Mouse (Mus musculus) lung, postnatal 0 days (tissue): ENCODE data around the gene Ptpn14. TPM values are rescaled to one million over a fixed set of nuclear protein-coding genes. Genes with fewer than 3 reads are reported as not detected.
A peak's percentile ranks its signal among the peaks of the same experiment; 100 is the strongest.

Source experiments
- ATAC-seq: fragments of 200-750 bp; cut with Nextera tagmentation; 2 replicates; pipeline ENCODE4 v1.8.0; 2017; ENCODE audit warnings: moderate library complexity
- DNase-seq: peaks from one replicate; pipeline ENCODE4 v3.0.0-alpha.2; 2016; ENCODE audit warnings: low spot score
- H3K27ac ChIP-seq: fragments of 300-500 bp; sonication (generic); 2 replicates; pipeline ENCODE4 v1.5.1; 2014; ENCODE audit warnings: antibody characterized with exemption, mild to moderate bottlenecking, low read length, mixed read lengths
- H3K27me3 ChIP-seq: fragments of 300-500 bp; sonication (generic); replicated peaks from 2 replicates; pipeline ENCODE4 v1.6.1; 2014; ENCODE audit warnings: low read length, mixed read lengths; ENCODE audit not compliant: insufficient read depth
- H3K36me3 ChIP-seq: fragments of 300-500 bp; sonication (generic); 2 replicates; pipeline ENCODE4 v1.6.1; 2014; ENCODE audit warnings: low read length, mixed read lengths; ENCODE audit not compliant: insufficient read depth
- H3K4me1 ChIP-seq: fragments of 300-500 bp; sonication (generic); 2 replicates; pipeline ENCODE4 v1.6.1; 2014; ENCODE audit warnings: antibody characterized with exemption, low read depth, low read length, mixed read lengths; ENCODE audit not compliant: insufficient read depth
- H3K4me2 ChIP-seq: fragments of 300-500 bp; sonication (generic); replicated peaks from 2 replicates; pipeline ENCODE4 v1.6.1; 2014; ENCODE audit warnings: low read depth, mild to moderate bottlenecking, low read length, moderate library complexity, mixed read lengths
- H3K4me3 ChIP-seq: fragments of 300-500 bp; sonication (generic); 2 replicates; pipeline ENCODE4 v1.5.1; 2014; ENCODE audit warnings: low read depth, low read length
- H3K9ac ChIP-seq: fragments of 300-500 bp; sonication (generic); replicated peaks from 2 replicates; pipeline ENCODE4 v1.6.1; 2014; ENCODE audit warnings: low read depth, mild to moderate bottlenecking
- H3K9me3 ChIP-seq: fragments of 300-500 bp; sonication (generic); 2 replicates; pipeline ENCODE4 v1.6.1; 2016; ENCODE audit warnings: low read length, mixed read lengths
- CTCF ChIP-seq: IDR thresholded peaks from 2 replicates; pipeline ENCODE4 v1.5.1; 2016; ENCODE audit warnings: antibody characterized with exemption, mild to moderate bottlenecking
- EP300 ChIP-seq: IDR thresholded peaks from 2 replicates; pipeline ENCODE4 v1.6.1; 2016; ENCODE audit warnings: antibody characterized with exemption, mild to moderate bottlenecking, control low read depth
- WGBS: fragments of 180-500 bp; shearing (Covaris S2); extraction: QIAGEN DNeasy Blood & Tissue Kit; methylation state at CpG from one replicate; pipeline ENCODE4 v1.1.7; 2014; 5-methylcytosine and 5-hydroxymethylcytosine counted together
- polyA plus RNA-seq: library from polyadenylated mRNA; unstranded; fragments of >200 nt; fragmentation: Nextera tagmentation; extraction: Ambion mirVana; gene quantifications from 2 replicates; pipeline ENCODE4 v1.2.1, GENCODE M21; 2015

Ptpn14 gene
- polyA plus RNA-seq, 1 experiment from 2014 or later: 4.9 TPM

- H3K27ac ChIP-seq: peak overlapping the region; percentile 86
- no peak overlapping the region for H3K9ac ChIP-seq
- H3K4me3 ChIP-seq: no peak overlapping the region
- no peak overlapping the region for H3K4me2 ChIP-seq
- ATAC-seq (no peak), DNase-seq (no peak)
- no peaks in the 10 kb centered on the region for H3K9me3 ChIP-seq
- WGBS: 63% methylated on average over 6 of the region's 6 CpGs
- 0 out of 2 replicates have a peak, but pooled peaks cover 8% of the 10 kb centered on the region for H3K36me3 ChIP-seq
- TF ChIP-seq EP300 (no peak), CTCF (no peak)
- peaks cover 19% of the 10 kb centered on the region for H3K4me1 ChIP-seq
- H3K27me3 ChIP-seq: no peaks in the 10 kb centered on the region
Measured at GRCm38 (mm10) chr1:189866621-189867020, 138.6 kb downstream of the Ptpn14 start.

- no peaks in the 10 kb centered on the region for H3K9me3 ChIP-seq
- H3K4me3 ChIP-seq: no peak overlapping the region
- peak overlapping the region; percentile 86 for H3K27ac ChIP-seq
- peaks cover 19% of the 10 kb centered on the region for H3K4me1 ChIP-seq
- peak; percentile 74 for DNase-seq
- H3K27me3 ChIP-seq: no peaks in the 10 kb centered on the region
- peak; percentile 62 for ATAC-seq
- H3K36me3 ChIP-seq: 0 out of 2 replicates have a peak, but pooled peaks cover 6% of the 10 kb centered on the region
- no peak overlapping the region for H3K9ac ChIP-seq
- WGBS: 8% methylated on average over 5 of the region's 5 CpGs
- TF ChIP-seq CTCF (no peak), EP300 (no peak)
- peak overlapping the region; percentile 40; the same call in 1 of the 2 replicates for H3K4me2 ChIP-seq
Measured at GRCm38 (mm10) chr1:189867034-189867433, 139.0 kb downstream of the Ptpn14 start.

GRCm38 (mm10) chr1:189867497-189867896 lies 139.4 kb downstream of the Ptpn14 start:
- no peak for TF ChIP-seq CTCF
- TF ChIP-seq EP300: peak; percentile 84
- DNase-seq (peak; percentile 95), ATAC-seq (peak; percentile 95)
- peaks cover 19% of the 10 kb centered on the region for H3K4me1 ChIP-seq
- peak overlapping the region; percentile 86 for H3K27ac ChIP-seq
- H3K9ac ChIP-seq: no peak overlapping the region
- WGBS: 10% methylated on average over 9 of the region's 9 CpGs
- H3K4me2 ChIP-seq: peak overlapping the region; percentile 40; the same call in 1 of the 2 replicates
- no peaks in the 10 kb centered on the region for H3K27me3 ChIP-seq
- H3K36me3 ChIP-seq: 0 out of 2 replicates have a peak, but pooled peaks cover 3% of the 10 kb centered on the region
- H3K4me3 ChIP-seq: no peak overlapping the region
- no peaks in the 10 kb centered on the region for H3K9me3 ChIP-seq

- peak; percentile 71 for DNase-seq
- Histone ChIP-seq H3K27ac (peak overlapping the region; percentile 86), H3K4me1 (peaks cover 19% of the 10 kb centered on the region), H3K9me3 (no peaks in the 10 kb centered on the region), H3K9ac (no peak overlapping the region), H3K4me2 (no peak overlapping the region), H3K4me3 (no peak overlapping the region), H3K36me3 (0 out of 2 replicates have a peak, but pooled peaks cover 3% of the 10 kb centered on the region), H3K27me3 (no peaks in the 10 kb centered on the region)
- ATAC-seq: peak; percentile 66
- TF ChIP-seq CTCF (peak; percentile 45), EP300 (no peak)
- WGBS: 54% methylated on average over 10 of the region's 10 CpGs
Measured at GRCm38 (mm10) chr1:189868036-189868435, 140.0 kb downstream of the Ptpn14 start.

GRCm38 (mm10) chr1:189869651-189870270 lies 141.7 kb downstream of the Ptpn14 start:
- no peak overlapping the region for H3K4me2 ChIP-seq
- no peak overlapping the region for H3K9ac ChIP-seq
- 89% methylated on average over 17 of the region's 18 CpGs for WGBS
- H3K9me3 ChIP-seq: no peaks in the 10 kb centered on the region
- H3K27ac ChIP-seq: no peak overlapping the region
- ATAC-seq (no peak), DNase-seq (no peak)
- H3K4me3 ChIP-seq: no peak overlapping the region
- peak; percentile 57 for TF ChIP-seq CTCF
- TF ChIP-seq EP300: no peak
- 0 out of 2 replicates have a peak, but pooled peaks cover 3% of the 10 kb centered on the region for H3K36me3 ChIP-seq
- H3K27me3 ChIP-seq: no peaks in the 10 kb centered on the region
- H3K4me1 ChIP-seq: peaks cover 19% of the 10 kb centered on the region

- Histone ChIP-seq H3K27ac (no peak overlapping the region), H3K9me3 (no peaks in the 10 kb centered on the region), H3K27me3 (no peaks in the 10 kb centered on the region), H3K4me1 (peaks cover 19% of the 10 kb centered on the region), H3K4me2 (no peak overlapping the region), H3K36me3 (0 out of 2 replicates have a peak, but pooled peaks cover 3% of the 10 kb centered on the region), H3K4me3 (no peak overlapping the region), H3K9ac (no peak overlapping the region)
- ATAC-seq (no peak), DNase-seq (no peak)
- WGBS: 79% methylated on average over 8 of the region's 8 CpGs
- TF ChIP-seq CTCF: peak; percentile 57
- no peak for TF ChIP-seq EP300
Measured at GRCm38 (mm10) chr1:189870539-189870938, 142.5 kb downstream of the Ptpn14 start.
